Mouse (Mus musculus) MEL (cell line): ENCODE data around the gene Atg9b. TPM values are rescaled to one million over a fixed set of nuclear protein-coding genes. Genes with fewer than 3 reads are reported as not detected.

Source experiments
- DNase-seq: peaks from one replicate; pipeline ENCODE4 v3.0.0; 2011; ENCODE audit warnings: low read depth, low spot score
- H3K27ac ChIP-seq: 2 replicates; pipeline ENCODE4 v1.5.1; 2012; ENCODE audit warnings: low read depth, mild to moderate bottlenecking, control low read depth, low read length, moderate library complexity; ENCODE audit not compliant: control insufficient read depth
- H3K27me3 ChIP-seq, 2 experiments: fragments of 150-350 bp in 1 of 2; sonication (generic) in 1 of 2; 2 replicates each; pipeline ENCODE4 v1.6.1; 2012; ENCODE audit warnings: low read length in 2 of 2, mild to moderate bottlenecking in 2 of 2, improper control_type of control experiment in 1 of 2, moderate library complexity in 1 of 2; ENCODE audit not compliant: insufficient read depth in 2 of 2, control insufficient read depth in 1 of 2
- H3K36me3 ChIP-seq, 2 experiments: 2 replicates each; pipeline ENCODE4 v1.6.1; 2012 to 2014; ENCODE audit warnings: low read length in 2 of 2, improper control_type of control experiment in 1 of 2, inconsistent platforms in 1 of 2, mild to moderate bottlenecking in 1 of 2; ENCODE audit not compliant: insufficient read depth in 2 of 2, control insufficient read depth in 1 of 2
- H3K4me1 ChIP-seq, 2 experiments: fragments of 150-350 bp in 1 of 2; sonication (generic) in 1 of 2; 2 replicates each; pipeline ENCODE4 v1.6.1; 2012; ENCODE audit warnings: low read length in 2 of 2, improper control_type of control experiment in 1 of 2, mild to moderate bottlenecking in 1 of 2; ENCODE audit not compliant: insufficient read depth in 2 of 2, control insufficient read depth in 1 of 2
- H3K4me3 ChIP-seq, 2 experiments: fragments of 150-350 bp in 1 of 2; sonication (generic) in 1 of 2; 2 replicates each; pipeline ENCODE4 v1.5.1; 2012; ENCODE audit warnings: low read depth in 2 of 2, low read length in 2 of 2, mild to moderate bottlenecking in 2 of 2, moderate library complexity in 2 of 2, control low read depth in 1 of 2, improper control_type of control experiment in 1 of 2; ENCODE audit not compliant: control insufficient read depth in 1 of 2, insufficient read depth in 1 of 2
- H3K79me2 ChIP-seq: 2 replicates; pipeline ENCODE4 v1.6.1; 2012; ENCODE audit warnings: mild to moderate bottlenecking, low read length, moderate library complexity; ENCODE audit not compliant: control insufficient read depth, poor library complexity, insufficient read depth
- H3K9ac ChIP-seq: 2 replicates; pipeline ENCODE4 v1.6.1; 2012; ENCODE audit warnings: low read depth, mild to moderate bottlenecking, control low read depth, low read length, moderate library complexity; ENCODE audit not compliant: control insufficient read depth, poor library complexity, severe bottlenecking
- H3K9me3 ChIP-seq: fragments of 150-350 bp; sonication (generic); replicated peaks from 2 replicates; pipeline ENCODE4 v1.6.1; 2012; ENCODE audit warnings: mild to moderate bottlenecking, low read length, improper control_type of control experiment, moderate library complexity; ENCODE audit not compliant: insufficient read depth
- CHD2 ChIP-seq: IDR thresholded peaks from 2 replicates; pipeline ENCODE4 v1.6.1; 2011; ENCODE audit warnings: low read length, improper control_type of control experiment
- CTCF ChIP-seq, 3 experiments: IDR thresholded peaks in 2 of 3; conservative IDR thresholded peaks in 1 of 3; 2 replicates each; pipeline ENCODE4 v1.5.1; 2011 to 2012; ENCODE audit warnings: low read length in 3 of 3, low read depth in 2 of 3, mild to moderate bottlenecking in 2 of 3, improper control_type of control experiment in 1 of 3, inconsistent platforms in 1 of 3, mixed read lengths in 1 of 3, moderate library complexity in 1 of 3; ENCODE audit not compliant: control insufficient read depth in 1 of 3, insufficient read depth in 1 of 3, poor library complexity in 1 of 3, severe bottlenecking in 1 of 3
- EP300 ChIP-seq, 2 experiments: IDR thresholded peaks; 2 replicates each; pipeline ENCODE4 v1.6.1; 2011; ENCODE audit warnings: improper control_type of control experiment in 2 of 2, low read length in 2 of 2, low read depth in 1 of 2, mild to moderate bottlenecking in 1 of 2
- GABPA ChIP-seq: IDR thresholded peaks from 2 replicates; pipeline ENCODE4 v1.6.1; 2012; ENCODE audit warnings: low read depth, mild to moderate bottlenecking, inconsistent platforms, low read length, improper control_type of control experiment, moderate library complexity
- KAT2A ChIP-seq: conservative IDR thresholded peaks from 2 replicates; pipeline ENCODE4 v1.6.1; 2012; ENCODE audit warnings: low read depth, low read length, improper control_type of control experiment, inconsistent platforms
- MAX ChIP-seq: IDR thresholded peaks from 2 replicates; pipeline ENCODE4 v1.6.1; 2011; ENCODE audit warnings: low read length, improper control_type of control experiment
- MAZ ChIP-seq: IDR thresholded peaks from 2 replicates; pipeline ENCODE4 v1.6.1; 2012; ENCODE audit warnings: low read depth, mild to moderate bottlenecking, inconsistent platforms, low read length, improper control_type of control experiment
- MEF2A ChIP-seq: IDR thresholded peaks from 2 replicates; pipeline ENCODE4 v1.6.1; 2014; ENCODE audit warnings: low read depth, mild to moderate bottlenecking, inconsistent platforms, low read length, improper control_type of control experiment; ENCODE audit not compliant: poor library complexity, insufficient replicate concordance, severe bottlenecking; ENCODE audit errors: extremely low read depth
- MXI1 ChIP-seq: IDR thresholded peaks from 2 replicates; pipeline ENCODE4 v1.6.1; 2011; ENCODE audit warnings: mild to moderate bottlenecking, low read depth, low read length, improper control_type of control experiment
- MYB ChIP-seq: IDR thresholded peaks from 2 replicates; pipeline ENCODE4 v1.6.1; 2011; ENCODE audit warnings: mild to moderate bottlenecking, low read depth, low read length, improper control_type of control experiment
- MYC ChIP-seq: IDR thresholded peaks from 2 replicates; pipeline ENCODE4 v1.6.1; 2011; ENCODE audit warnings: low read depth, mild to moderate bottlenecking, low read length, improper control_type of control experiment, moderate library complexity
- POLR2A ChIP-seq, 2 experiments: IDR thresholded peaks; 2 replicates each; pipeline ENCODE4 v1.6.1; 2011 to 2012; ENCODE audit warnings: low read length in 2 of 2, mild to moderate bottlenecking in 2 of 2, control low read depth in 1 of 2, improper control_type of control experiment in 1 of 2, low read depth in 1 of 2, moderate library complexity in 1 of 2; ENCODE audit not compliant: control insufficient read depth in 1 of 2, insufficient read depth in 1 of 2, poor library complexity in 1 of 2
- POLR2AphosphoS5 ChIP-seq: IDR thresholded peaks from 2 replicates; pipeline ENCODE4 v1.6.1; 2012; ENCODE audit warnings: low read depth, borderline replicate concordance, mild to moderate bottlenecking, inconsistent platforms, low read length, moderate library complexity, mixed read lengths
- RAD21 ChIP-seq: IDR thresholded peaks from 2 replicates; pipeline ENCODE4 v1.6.1; 2011; ENCODE audit warnings: mild to moderate bottlenecking, low read depth, low read length, improper control_type of control experiment
- RCOR1 ChIP-seq: IDR thresholded peaks from 2 replicates; pipeline ENCODE4 v1.6.1; 2012; ENCODE audit warnings: low read depth, mild to moderate bottlenecking, inconsistent platforms, low read length, improper control_type of control experiment
- SIN3A ChIP-seq: IDR thresholded peaks from 2 replicates; pipeline ENCODE4 v1.6.1; 2012; ENCODE audit warnings: low read length, improper control_type of control experiment, inconsistent platforms
- SMC3 ChIP-seq: IDR thresholded peaks from 2 replicates; pipeline ENCODE4 v1.6.1; 2011; ENCODE audit warnings: low read depth, low read length, improper control_type of control experiment
- TBP ChIP-seq: IDR thresholded peaks from 2 replicates; pipeline ENCODE4 v1.8.0; 2011; ENCODE audit warnings: low read depth, low read length, improper control_type of control experiment
- TCF12 ChIP-seq: IDR thresholded peaks from 2 replicates; pipeline ENCODE4 v1.6.1; 2014; ENCODE audit warnings: low read depth, mild to moderate bottlenecking, inconsistent platforms, low read length, improper control_type of control experiment, moderate library complexity
- USF2 ChIP-seq, 2 experiments: IDR thresholded peaks; 2 replicates each; pipeline ENCODE4 v1.6.1; 2011 to 2012; ENCODE audit warnings: improper control_type of control experiment in 2 of 2, low read length in 2 of 2, borderline replicate concordance in 1 of 2, inconsistent platforms in 1 of 2, low read depth in 1 of 2, mild to moderate bottlenecking in 1 of 2; ENCODE audit not compliant: insufficient read depth in 1 of 2
- ZKSCAN1 ChIP-seq: IDR thresholded peaks from 2 replicates; pipeline ENCODE4 v1.6.1; 2012; ENCODE audit warnings: low read depth, mild to moderate bottlenecking, inconsistent platforms, low read length, improper control_type of control experiment, moderate library complexity
- polyA plus RNA-seq, 2 experiments: library from polyadenylated mRNA; stranded (reverse) in 1 of 2; unstranded in 1 of 2; fragments of >175 nt in 1 of 2; fragments of >200 nt in 1 of 2; gene quantifications; 2 replicates each; pipeline versions ENCODE4 v1.2.1 to v1.2.4; 2012; ENCODE audit warnings: low replicate concordance in 2 of 2, low read depth in 1 of 2; ENCODE audit not compliant: insufficient read length in 2 of 2, insufficient read depth in 1 of 2, missing spikeins in 1 of 2
- total RNA-seq: library from RNA; depleted of rRNA; stranded (reverse); fragments of 300-350 nt; gene quantifications from 2 replicates; pipeline ENCODE4 v1.2.3, GENCODE M21; 2012

Gene Atg9b
- total and polyA plus RNA-seq, 3 experiments, result 41.2 to 41.5 TPM; not detected in 1

DNA sequence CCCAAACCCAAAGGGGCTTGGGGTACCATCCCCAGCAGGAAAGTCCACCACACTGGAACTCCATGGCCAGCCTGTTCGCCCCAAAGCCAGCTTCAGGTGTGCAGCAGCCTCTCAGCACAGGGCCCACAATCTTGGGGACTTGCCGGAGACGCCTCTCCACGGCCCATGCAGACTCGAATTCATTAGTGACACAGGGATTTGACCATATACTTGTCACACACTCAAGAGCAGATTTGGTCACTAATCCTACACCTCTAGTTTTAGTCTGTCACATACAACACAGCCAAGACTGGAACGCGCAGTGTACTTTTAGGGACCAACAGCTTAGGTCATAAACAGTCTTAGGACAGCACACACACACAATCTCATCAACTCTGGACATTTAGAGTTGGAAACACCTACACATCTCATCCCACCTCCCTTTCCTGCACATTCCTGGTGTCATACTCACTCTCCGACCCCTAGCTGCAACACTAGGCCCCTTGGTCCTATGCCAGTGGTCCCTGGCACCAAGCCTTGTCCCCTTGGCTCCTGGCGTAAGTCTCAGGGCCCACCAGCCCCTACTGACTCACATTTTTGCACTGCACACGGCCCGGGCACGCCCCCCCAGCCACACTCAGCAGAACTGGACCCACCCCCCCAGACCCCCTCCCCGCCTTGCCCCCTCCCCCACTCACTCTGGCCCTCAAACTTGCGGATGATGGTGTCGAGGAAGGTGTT lies 41.3 kb downstream of the Atg9b start:
- no peak overlapping the region for H3K9ac ChIP-seq

DNA sequence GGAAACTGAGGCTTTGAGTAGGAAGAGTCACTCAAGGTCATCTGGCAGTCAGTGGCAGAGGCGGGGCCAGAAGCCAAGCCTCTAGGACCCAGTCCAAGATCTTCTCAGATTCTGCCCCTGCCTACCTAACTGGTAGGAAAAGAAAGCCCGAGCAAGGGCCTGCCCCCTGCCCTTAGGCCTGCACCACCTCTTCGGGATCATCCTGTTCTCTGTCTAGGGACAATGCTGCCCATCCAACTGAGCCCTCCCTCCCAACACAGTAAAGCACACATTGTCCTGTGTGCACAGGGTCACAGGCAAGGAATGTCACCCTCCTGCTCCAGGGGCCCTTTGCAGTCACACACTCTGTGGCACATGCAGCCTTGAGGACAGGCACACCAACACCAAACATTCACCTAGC lies 41.9 kb downstream of the Atg9b start:
- Histone ChIP-seq H3K4me1 (peaks cover 19 to 37% of the 10 kb centered on the region in 2 experiments), H3K27me3 (no peaks in the 10 kb centered on the region; a peak in 3 of 4 replicates), H3K79me2 (no peaks in the 10 kb centered on the region), H3K36me3 (peaks cover 0 to 18% of the 10 kb centered on the region in 2 experiments; a peak in 2 of 4 replicates), H3K9ac (no peak overlapping the region), H3K27ac (no peak overlapping the region), H3K4me3 (no peak overlapping the region), H3K9me3 (no peaks in the 10 kb centered on the region)
- TF ChIP-seq MYB, result no peak
- no peak for TF ChIP-seq TBP
- TF ChIP-seq CHD2, result no peak
- no peak for TF ChIP-seq EP300 (IDR thresholded peaks at IDR 0.05; ENCODE audit: low read depth in 1 of 2, low read length in 2 of 2)
- no peak for TF ChIP-seq POLR2A (IDR thresholded peaks at IDR 0.05; ENCODE audit: control insufficient read depth in 1 of 2, insufficient read depth in 1 of 2, low read depth in 1 of 2, low read length in 2 of 2, poor library complexity in 1 of 2)
- no peak for TF ChIP-seq GABPA
- TF ChIP-seq USF2 (IDR thresholded peaks at IDR 0.05; ENCODE audit: borderline replicate concordance in 1 of 2, insufficient read depth in 1 of 2, low read depth in 1 of 2, low read length in 2 of 2), result no peak
- TF ChIP-seq MAX, result no peak
- peak; percentile 19 for DNase-seq

More for the DNA sequence above, 41.3 kb downstream of the Atg9b start:
- Histone ChIP-seq H3K36me3 (peaks cover 0 to 13% of the 10 kb centered on the region in 2 experiments; a peak in 2 of 4 replicates), H3K79me2 (no peaks in the 10 kb centered on the region), H3K27me3 (no peaks in the 10 kb centered on the region; a peak in 3 of 4 replicates), H3K4me1 (peaks cover 14 to 31% of the 10 kb centered on the region in 2 experiments), H3K27ac (no peak overlapping the region), H3K9me3 (no peaks in the 10 kb centered on the region), H3K4me3 (peak overlapping the region in 1 of 2 experiments; percentile 68; a peak in 1 of 4 replicates)
- no peak for TF ChIP-seq USF2 (IDR thresholded peaks at IDR 0.05; ENCODE audit: borderline replicate concordance in 1 of 2, insufficient read depth in 1 of 2, low read depth in 1 of 2, low read length in 2 of 2)
- no peak for TF ChIP-seq GABPA
- TF ChIP-seq TBP, result no peak
- no peak for TF ChIP-seq RCOR1
- TF ChIP-seq SIN3A, result no peak
- no peak for TF ChIP-seq ZKSCAN1
- no peak for TF ChIP-seq MEF2A
- no peak for TF ChIP-seq CTCF (IDR thresholded peaks at IDR 0.05 in 2 of 3, conservative IDR thresholded peaks at IDR 0.05 in 1 of 3; ENCODE audit: control insufficient read depth in 1 of 3, insufficient read depth in 1 of 3, low read depth in 2 of 3, low read length in 3 of 3, poor library complexity in 1 of 3, severe bottlenecking in 1 of 3)
- no peak for TF ChIP-seq POLR2A (IDR thresholded peaks at IDR 0.05; ENCODE audit: control insufficient read depth in 1 of 2, insufficient read depth in 1 of 2, low read depth in 1 of 2, low read length in 2 of 2, poor library complexity in 1 of 2)
- TF ChIP-seq MYC, result no peak
- TF ChIP-seq MXI1, result no peak
- no peak for TF ChIP-seq SMC3
- no peak for TF ChIP-seq TCF12
- no peak for TF ChIP-seq MAX
- TF ChIP-seq POLR2AphosphoS5, result no peak
- TF ChIP-seq MAZ, result no peak
- no peak for TF ChIP-seq KAT2A
- TF ChIP-seq RAD21, result no peak
- DNase-seq, result peak; percentile 28
